Mouse (Mus musculus): ENCODE measurements at regions not wholly inside any gene's neighbourhood (a gene's known extent, or its start where the extent isn't known, plus 50 kb on each side); places are given as distances from the start of the nearest gene placed in this dataset.

GRCm38 (mm10) chr9:52591188-52591587 lies 88.4 kb downstream of the AI593442 start:
- no peak for DNase-seq (ENCODE audit: low read depth, low spot score)

GRCm38 (mm10) chr9:52574066-52574465 lies 105.5 kb downstream of the AI593442 start:
- DNase-seq (ENCODE audit: low read depth, low spot score), result no peak

GRCm38 (mm10) chr9:52551577-52552281 lies 127.9 kb downstream of the AI593442 start:
- DNase-seq (ENCODE audit: low read depth, low spot score), result no peak

- no peak for DNase-seq (ENCODE audit: low read depth, low spot score)
Measured at GRCm38 (mm10) chr9:52546071-52546470, 133.5 kb downstream of the AI593442 start.

- no peak for DNase-seq (ENCODE audit: low read depth, low spot score)
Measured at GRCm38 (mm10) chr9:52539086-52539485, 140.5 kb downstream of the AI593442 start.

- no peak for DNase-seq (ENCODE audit: low read depth, low spot score)
Measured at GRCm38 (mm10) chr9:52529444-52529915, 150.1 kb downstream of the AI593442 start.

- DNase-seq (ENCODE audit: low read depth, low spot score), result no peak
Measured at GRCm38 (mm10) chr9:52500487-52500886, 179.1 kb downstream of the AI593442 start.

GRCm38 (mm10) chr9:52495483-52496270 lies 183.9 kb downstream of the AI593442 start:
- DNase-seq (ENCODE audit: low read depth, low spot score), result peak; percentile 3

- no peak for DNase-seq (ENCODE audit: low read depth, low spot score)
Measured at GRCm38 (mm10) chr9:52492947-52493505, 186.6 kb downstream of the AI593442 start.

- DNase-seq (ENCODE audit: low read depth, low spot score), result no peak
Measured at GRCm38 (mm10) chr9:52473555-52474196, 205.9 kb downstream of the AI593442 start.

GRCm38 (mm10) chr9:52472859-52473258 lies 206.7 kb downstream of the AI593442 start:
- DNase-seq (ENCODE audit: low read depth, low spot score), result no peak

- DNase-seq (ENCODE audit: low read depth, low spot score), result no peak
Measured at GRCm38 (mm10) chr9:52458518-52458917, 221.1 kb downstream of the AI593442 start.

GRCm38 (mm10) chr9:52454445-52454844 lies 225.1 kb downstream of the AI593442 start:
- DNase-seq (ENCODE audit: low read depth, low spot score), result no peak

GRCm38 (mm10) chr9:52451792-52452191 lies 227.8 kb downstream of the AI593442 start:
- no peak for DNase-seq (ENCODE audit: low read depth, low spot score)

- no peak for DNase-seq (ENCODE audit: low read depth, low spot score)
Measured at GRCm38 (mm10) chr9:52448245-52448644, 231.3 kb downstream of the AI593442 start.

- DNase-seq (ENCODE audit: low read depth, low spot score), result no peak
Measured at GRCm38 (mm10) chr9:52443228-52443627, 236.4 kb downstream of the AI593442 start.

- DNase-seq (ENCODE audit: low read depth, low spot score), result no peak
Measured at GRCm38 (mm10) chr9:52434215-52434614, 245.4 kb downstream of the AI593442 start.

- DNase-seq (ENCODE audit: low read depth, low spot score), result no peak
Measured at GRCm38 (mm10) chr9:52425413-52425812, 254.2 kb downstream of the AI593442 start.

- no peak for DNase-seq (ENCODE audit: low read depth, low spot score)
Measured at GRCm38 (mm10) chr9:52422622-52423021, 254.2 kb upstream of the Zc3h12c start.

- DNase-seq (ENCODE audit: low read depth, low spot score), result no peak
Measured at GRCm38 (mm10) chr9:52415706-52416105, 247.3 kb upstream of the Zc3h12c start.

GRCm38 (mm10) chr9:52407841-52408240 lies 239.5 kb upstream of the Zc3h12c start:
- DNase-seq (ENCODE audit: low read depth, low spot score), result no peak

- no peak for DNase-seq (ENCODE audit: low read depth, low spot score)
Measured at GRCm38 (mm10) chr9:52402496-52402895, 234.1 kb upstream of the Zc3h12c start.
